Mouse (Mus musculus) megakaryocyte-erythroid progenitor cell, adult 5-6 weeks (primary cell): Measurements from ENCODE around the gene Fpr-rs6. TPM values are rescaled to one million over a fixed set of nuclear protein-coding genes. Genes with fewer than 3 reads are reported as not detected.

Experiments used
- ATAC-seq: replicated peaks from 2 replicates; pipeline ENCODE4 v1.8.0; 2016; ENCODE audit warnings: mild to moderate bottlenecking, inconsistent platforms; ENCODE audit not compliant: severe bottlenecking, poor library complexity, low FRiP score, low TSS enrichment
- total RNA-seq, 2 experiments: library from RNA; stranded (forward) in 1 of 2; stranded (reverse) in 1 of 2; fragments of 200-1000, 215-1000 nt in 1 of 2; fragments of >200 nt in 1 of 2; fragmentation: Nextera tagmentation in 1 of 2; gene quantifications; 2 replicates each; pipeline ENCODE4 v1.2.3; 2014 to 2017

The Fpr-rs6 gene
- total RNA-seq (2014; fragmentation: Nextera tagmentation) (not detected in 2 replicates), total RNA-seq (2017) (not detected in 2 replicates)

DNA sequence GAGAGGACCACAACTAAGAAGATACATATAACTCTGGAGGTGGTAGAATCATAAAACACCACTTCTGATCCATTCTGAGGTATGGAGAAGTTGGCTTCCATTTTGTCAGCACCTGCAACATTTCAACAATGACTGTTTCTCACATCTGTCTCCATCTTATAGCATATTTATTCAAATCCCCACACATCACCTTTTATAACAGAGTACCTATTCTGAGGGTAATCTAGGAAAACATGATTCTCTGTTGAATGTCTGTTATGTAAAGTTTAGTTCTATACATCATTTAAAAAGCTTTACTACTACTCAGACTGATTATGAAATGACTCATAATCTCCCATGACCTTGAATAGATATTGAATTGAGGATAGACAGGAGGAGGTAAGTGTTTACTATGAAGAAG is at the start of gene Fpr-rs6:
Gene Fpr-rs6, minus strand, starts transcription at position 101 of the 400 bp plus-strand sequence.
- ATAC-seq, result no peak

Other genes with a start within 250 kb of the Fpr-rs6 start
- not detected in 2 replicates for gene Vmn2r104, start 134.8 kb downstream of the Fpr-rs6 start, total RNA-seq (2014; fragmentation: Nextera tagmentation)
- gene Vmn2r104, start 134.8 kb downstream of the Fpr-rs6 start, total RNA-seq (2017), result not detected in 2 replicates
- gene Fpr-rs7, start 68.9 kb downstream of the Fpr-rs6 start, total RNA-seq (2014; fragmentation: Nextera tagmentation), result not detected in 2 replicates
- not detected in 2 replicates for gene Fpr-rs7, start 68.9 kb downstream of the Fpr-rs6 start, total RNA-seq (2017)
- not detected in 2 replicates for gene Vmn2r105, start 52.0 kb upstream of the Fpr-rs6 start, total RNA-seq (2014; fragmentation: Nextera tagmentation)
- not detected in 2 replicates for gene Vmn2r105, start 52.0 kb upstream of the Fpr-rs6 start, total RNA-seq (2017)
- gene Vmn2r106, start 102.5 kb upstream of the Fpr-rs6 start, total RNA-seq (2014; fragmentation: Nextera tagmentation), result not detected in 2 replicates
- not detected in 2 replicates for gene Vmn2r106, start 102.5 kb upstream of the Fpr-rs6 start, total RNA-seq (2017)
- not detected in 2 replicates for gene Vmn2r107, start 162.1 kb upstream of the Fpr-rs6 start, total RNA-seq (2014; fragmentation: Nextera tagmentation)
- not detected in 2 replicates for gene Vmn2r107, start 162.1 kb upstream of the Fpr-rs6 start, total RNA-seq (2017)
- not detected in 2 replicates for gene Vmn1r224, start 231.0 kb upstream of the Fpr-rs6 start, total RNA-seq (2014; fragmentation: Nextera tagmentation)
- not detected in 2 replicates for gene Vmn1r224, start 231.0 kb upstream of the Fpr-rs6 start, total RNA-seq (2017)